Mouse (Mus musculus): ENCODE data around the gene Echdc3. TPM values are rescaled to one million over a fixed set of nuclear protein-coding genes. Genes with fewer than 3 reads are reported as not detected.

Gene Echdc3
- polyA plus RNA-seq, 1 experiment, result 1.2 TPM

- H3K4me1 ChIP-seq (ENCODE audit: control insufficient read depth, insufficient read depth, low read length), result peaks cover 32% of the 10 kb centered on the region
- H3K27ac ChIP-seq (ENCODE audit: insufficient read depth, low read depth, low read length), result no peak overlapping the region
- TF ChIP-seq POLR2A (IDR thresholded peaks at IDR 0.05; ENCODE audit: borderline replicate concordance, low read depth, low read length), result no peak
- TF ChIP-seq CTCF (IDR thresholded peaks at IDR 0.05; ENCODE audit: low read depth, low read length), result no peak
- H3K4me3 ChIP-seq (ENCODE audit: insufficient read depth, low read length), result no peak overlapping the region
These were observed 39.7 kb upstream of the Echdc3 start for GRCm38 (mm10) chr2:6252491-6252890.

GRCm38 (mm10) chr2:6251076-6251496 lies 38.3 kb upstream of the Echdc3 start:
- peaks cover 20% of the 10 kb centered on the region for H3K4me1 ChIP-seq (ENCODE audit: control insufficient read depth, insufficient read depth, low read length)
- no peak for TF ChIP-seq CTCF (IDR thresholded peaks at IDR 0.05; ENCODE audit: low read depth, low read length)
- TF ChIP-seq POLR2A (IDR thresholded peaks at IDR 0.05; ENCODE audit: borderline replicate concordance, low read depth, low read length), result no peak
- no peak overlapping the region for H3K27ac ChIP-seq (ENCODE audit: insufficient read depth, low read depth, low read length)
- no peak overlapping the region for H3K4me3 ChIP-seq (ENCODE audit: insufficient read depth, low read length)

- Histone ChIP-seq H3K4me3 (ENCODE audit: insufficient read depth, low read length) (no peak overlapping the region), H3K4me1 (ENCODE audit: control insufficient read depth, insufficient read depth, low read length) (peaks cover 10% of the 10 kb centered on the region), H3K27ac (ENCODE audit: insufficient read depth, low read depth, low read length) (no peak overlapping the region)
- TF ChIP-seq CTCF (IDR thresholded peaks at IDR 0.05; ENCODE audit: low read depth, low read length) (no peak), POLR2A (IDR thresholded peaks at IDR 0.05; ENCODE audit: borderline replicate concordance, low read depth, low read length) (no peak)
These were observed 28.6 kb upstream of the Echdc3 start for GRCm38 (mm10) chr2:6241446-6241845.

- no peak overlapping the region for H3K4me3 ChIP-seq (ENCODE audit: insufficient read depth, low read length)
- no peak overlapping the region for H3K27ac ChIP-seq (ENCODE audit: insufficient read depth, low read depth, low read length)
- TF ChIP-seq POLR2A (IDR thresholded peaks at IDR 0.05; ENCODE audit: borderline replicate concordance, low read depth, low read length) (no peak), CTCF (IDR thresholded peaks at IDR 0.05; ENCODE audit: low read depth, low read length) (no peak)
- peaks cover 10% of the 10 kb centered on the region for H3K4me1 ChIP-seq (ENCODE audit: control insufficient read depth, insufficient read depth, low read length)
These were observed 27.2 kb upstream of the Echdc3 start for GRCm38 (mm10) chr2:6240072-6240471.

GRCm38 (mm10) chr2:6239333-6239732 lies 26.5 kb upstream of the Echdc3 start:
- TF ChIP-seq CTCF (IDR thresholded peaks at IDR 0.05; ENCODE audit: low read depth, low read length), result no peak
- no peak overlapping the region for H3K4me3 ChIP-seq (ENCODE audit: insufficient read depth, low read length)
- peaks cover 10% of the 10 kb centered on the region for H3K4me1 ChIP-seq (ENCODE audit: control insufficient read depth, insufficient read depth, low read length)
- H3K27ac ChIP-seq (ENCODE audit: insufficient read depth, low read depth, low read length), result no peak overlapping the region

GRCm38 (mm10) chr2:6238679-6239078 lies 25.8 kb upstream of the Echdc3 start:
- H3K4me3 ChIP-seq (ENCODE audit: insufficient read depth, low read length), result no peak overlapping the region
- TF ChIP-seq CTCF (IDR thresholded peaks at IDR 0.05; ENCODE audit: low read depth, low read length) (no peak), POLR2A (IDR thresholded peaks at IDR 0.05; ENCODE audit: borderline replicate concordance, low read depth, low read length) (no peak)
- H3K27ac ChIP-seq (ENCODE audit: insufficient read depth, low read depth, low read length), result no peak overlapping the region
- H3K4me1 ChIP-seq (ENCODE audit: control insufficient read depth, insufficient read depth, low read length), result peaks cover 10% of the 10 kb centered on the region

- TF ChIP-seq CTCF (IDR thresholded peaks at IDR 0.05; ENCODE audit: low read depth, low read length) (no peak), POLR2A (IDR thresholded peaks at IDR 0.05; ENCODE audit: borderline replicate concordance, low read depth, low read length) (no peak)
- H3K4me1 ChIP-seq (ENCODE audit: control insufficient read depth, insufficient read depth, low read length), result peaks cover 10% of the 10 kb centered on the region
- no peak overlapping the region for H3K27ac ChIP-seq (ENCODE audit: insufficient read depth, low read depth, low read length)
- H3K4me3 ChIP-seq (ENCODE audit: insufficient read depth, low read length), result no peak overlapping the region
These were observed 25.4 kb upstream of the Echdc3 start for GRCm38 (mm10) chr2:6238244-6238643.

GRCm38 (mm10) chr2:6233353-6233752 lies 20.5 kb upstream of the Echdc3 start:
- Histone ChIP-seq H3K27ac (ENCODE audit: insufficient read depth, low read depth, low read length) (no peak overlapping the region), H3K4me1 (ENCODE audit: control insufficient read depth, insufficient read depth, low read length) (peaks cover 16% of the 10 kb centered on the region), H3K4me3 (ENCODE audit: insufficient read depth, low read length) (no peak overlapping the region)
- TF ChIP-seq POLR2A (IDR thresholded peaks at IDR 0.05; ENCODE audit: borderline replicate concordance, low read depth, low read length) (no peak), CTCF (IDR thresholded peaks at IDR 0.05; ENCODE audit: low read depth, low read length) (no peak)

GRCm38 (mm10) chr2:6232755-6233154 lies 19.9 kb upstream of the Echdc3 start:
- no peak for TF ChIP-seq CTCF (IDR thresholded peaks at IDR 0.05; ENCODE audit: low read depth, low read length)
- TF ChIP-seq POLR2A (IDR thresholded peaks at IDR 0.05; ENCODE audit: borderline replicate concordance, low read depth, low read length), result no peak
- Histone ChIP-seq H3K4me1 (ENCODE audit: control insufficient read depth, insufficient read depth, low read length) (peaks cover 10% of the 10 kb centered on the region), H3K4me3 (ENCODE audit: insufficient read depth, low read length) (no peak overlapping the region), H3K27ac (ENCODE audit: insufficient read depth, low read depth, low read length) (no peak overlapping the region)

GRCm38 (mm10) chr2:6230865-6231264 lies 18.0 kb upstream of the Echdc3 start:
- peaks cover 8% of the 10 kb centered on the region for H3K4me1 ChIP-seq (ENCODE audit: control insufficient read depth, insufficient read depth, low read length)
- no peak overlapping the region for H3K27ac ChIP-seq (ENCODE audit: insufficient read depth, low read depth, low read length)
- H3K4me3 ChIP-seq (ENCODE audit: insufficient read depth, low read length), result no peak overlapping the region
- TF ChIP-seq CTCF (IDR thresholded peaks at IDR 0.05; ENCODE audit: low read depth, low read length) (no peak), POLR2A (IDR thresholded peaks at IDR 0.05; ENCODE audit: borderline replicate concordance, low read depth, low read length) (no peak)
